Mouse (Mus musculus) heart, postnatal 10 days (tissue): Measurements from ENCODE around the gene Ptpn22. TPM values are rescaled to one million over a fixed set of nuclear protein-coding genes. Genes with fewer than 3 reads are reported as not detected.
"Not testable (repeated sequence)": the region's sequence is repeated elsewhere in the genome, so short reads cannot be mapped to it uniquely, and the experiment has no call there.

Source experiments
- DNase-seq, 2 experiments: peaks; one replicate each; pipeline ENCODE4 v3.0.0; 2021
- intact Hi-C: fragments of 180-260 bp; cut with DNase I; formaldehyde crosslinking; loops from one replicate; pipeline ENCODE4 v1.15.1; 2025
- total RNA-seq, 2 experiments: library from RNA; stranded (reverse); gene quantifications; 2 replicates each; pipeline ENCODE4 v1.2.3; 2021

Ptpn22 gene
- total RNA-seq, result under 1 TPM; 0.47 to 0.72 TPM

DNA sequence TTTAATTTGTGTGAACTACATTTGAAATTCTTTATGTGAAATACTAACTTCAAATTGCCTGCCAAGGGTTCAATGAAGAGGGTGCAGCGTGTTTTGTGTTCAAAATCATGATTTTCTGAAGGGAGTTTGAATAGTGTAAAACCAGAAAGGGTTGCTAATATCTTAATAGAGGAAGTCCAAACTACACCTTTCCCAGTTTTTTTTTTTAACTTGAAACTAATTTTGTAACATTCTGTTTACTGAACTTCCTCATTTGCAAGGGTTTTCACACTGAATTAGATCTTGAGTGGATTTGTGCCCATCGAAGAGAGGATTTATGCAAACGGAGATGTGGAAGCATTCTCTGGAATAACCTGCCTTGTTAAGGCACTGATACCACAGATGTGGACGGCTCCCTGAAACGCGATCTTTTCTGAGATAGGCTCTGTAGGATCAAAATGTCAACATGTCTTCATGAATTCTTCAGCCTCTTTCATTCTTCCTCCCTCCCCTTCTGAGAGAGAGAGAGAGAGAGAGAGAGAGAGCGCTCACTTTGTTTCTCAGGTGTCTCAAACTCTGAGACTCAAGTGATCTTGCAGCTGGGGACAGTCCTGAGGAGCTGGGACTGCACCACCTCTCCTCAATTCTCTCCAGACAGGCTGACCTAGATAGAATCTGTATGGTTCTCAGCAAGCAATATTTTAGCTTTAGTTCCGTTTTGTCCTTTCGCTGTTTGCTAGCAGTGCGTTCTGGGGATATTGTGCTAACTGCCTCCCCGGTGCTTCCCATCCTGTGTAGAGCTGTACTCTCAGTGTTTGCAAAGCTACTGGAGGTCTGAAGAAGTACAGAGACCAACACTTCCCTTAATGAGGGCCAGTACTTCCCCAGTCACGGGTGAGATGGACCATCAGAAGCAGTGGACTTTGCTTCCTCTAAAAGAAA lies at the start of gene Ptpn22:
Ptpn22 (plus strand) TSS at position 915 of the 921 bp plus-strand sequence.
- intact Hi-C loops, result no loop called here
- DNase-seq, result peak; percentile 13 to 15

DNA sequence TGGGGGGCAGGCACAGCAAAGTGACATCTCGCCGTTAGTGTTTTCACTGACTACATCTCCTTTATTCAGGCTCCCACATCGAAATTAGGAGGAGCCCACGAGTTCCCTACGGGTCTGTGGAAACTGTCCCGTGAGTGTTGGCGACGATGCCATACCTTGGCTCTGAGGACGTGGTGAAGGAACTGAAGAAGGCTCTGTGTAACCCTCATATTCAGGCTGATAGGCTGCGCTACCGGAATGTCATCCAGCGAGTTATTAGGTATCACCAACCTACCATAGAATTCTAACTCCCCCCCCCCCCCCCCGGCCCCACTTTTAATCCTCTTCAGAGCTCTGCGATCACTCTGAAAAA lies 49.8 kb upstream of the Ptpn22 start:
- no peak for DNase-seq
- intact Hi-C loops, result loop anchor here (1.0 to 5.0 kb wide), 3 partner anchors 18 to 71 kb away; partner anchors contain the start of genes Gm10964, Hipk1 and Olfml3

DNA sequence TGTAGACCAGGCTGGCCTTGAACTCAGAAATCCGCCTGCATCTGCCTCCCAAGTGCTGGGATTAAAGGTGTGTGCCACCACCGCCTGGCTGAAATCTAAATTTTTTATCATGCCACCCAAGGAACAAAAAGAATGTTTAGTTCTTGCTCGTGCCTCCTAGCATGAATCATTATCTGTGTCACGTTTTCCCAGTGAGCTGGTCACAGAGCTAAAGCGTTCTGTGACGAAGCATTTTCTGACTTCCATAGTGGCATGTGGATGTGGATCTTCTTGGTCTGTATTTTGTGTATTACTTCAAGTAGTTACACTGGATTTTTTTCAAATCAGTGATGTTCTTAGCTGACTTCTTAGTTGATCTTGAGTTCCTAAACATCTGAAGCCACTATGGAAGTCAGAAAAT lies 48.6 kb upstream of the Ptpn22 start:
- no peak for DNase-seq
- intact Hi-C loops, result loop anchor here (2.0 kb wide), 1 partner anchor 72 kb away; the partner anchor contains the start of genes Gm10964 and Olfml3

DNA sequence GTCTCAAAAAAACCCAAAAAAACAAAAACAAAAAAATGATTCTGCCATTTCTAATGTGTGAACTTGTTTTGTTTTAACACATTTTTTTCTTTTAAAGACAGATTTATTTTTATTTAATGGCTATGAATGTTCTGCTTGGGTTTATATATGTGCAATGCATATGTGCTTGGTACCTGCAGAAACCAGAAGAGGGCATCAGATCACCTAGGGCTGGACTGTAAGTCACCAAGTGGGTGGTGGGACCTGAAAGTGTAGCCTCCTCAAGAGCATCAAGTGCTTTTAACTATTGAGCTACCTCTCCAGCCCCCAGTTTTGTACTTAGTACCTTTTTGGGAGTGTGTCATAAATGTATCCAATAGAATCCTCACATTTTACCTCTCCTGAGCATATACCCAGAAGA lies 32.0 kb upstream of the Ptpn22 start:
- intact Hi-C loops, result no loop called here
- DNase-seq, result no peak

GRCm38 (mm10) chr3:103829036-103829435 lies 30.6 kb upstream of the Ptpn22 start:
- intact Hi-C loops, result no loop called here
- no peak for DNase-seq

DNA sequence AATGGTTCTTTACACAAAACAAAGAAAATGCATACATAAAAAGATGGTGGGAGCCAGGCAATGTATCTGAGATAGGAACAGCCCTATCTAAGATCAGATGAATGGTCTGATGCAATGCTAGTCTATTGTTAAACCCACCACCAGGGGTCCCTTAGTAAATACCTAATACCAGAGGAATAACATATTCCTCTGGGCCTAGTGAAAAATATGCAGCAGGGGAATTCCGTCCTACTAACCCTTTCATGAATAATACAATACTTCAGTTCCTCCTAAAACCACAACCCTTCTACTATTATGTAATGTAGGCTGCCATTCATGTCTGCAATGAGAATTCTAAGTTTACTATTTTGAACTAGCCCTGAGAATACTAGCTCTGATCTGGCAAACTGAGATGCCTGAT lies 28.9 kb upstream of the Ptpn22 start:
- DNase-seq, result not testable (repeated sequence)
- intact Hi-C loops, result loop anchor here (5.0 kb wide), 1 partner anchor 57 kb away; no protein-coding TSS in a partner anchor

DNA sequence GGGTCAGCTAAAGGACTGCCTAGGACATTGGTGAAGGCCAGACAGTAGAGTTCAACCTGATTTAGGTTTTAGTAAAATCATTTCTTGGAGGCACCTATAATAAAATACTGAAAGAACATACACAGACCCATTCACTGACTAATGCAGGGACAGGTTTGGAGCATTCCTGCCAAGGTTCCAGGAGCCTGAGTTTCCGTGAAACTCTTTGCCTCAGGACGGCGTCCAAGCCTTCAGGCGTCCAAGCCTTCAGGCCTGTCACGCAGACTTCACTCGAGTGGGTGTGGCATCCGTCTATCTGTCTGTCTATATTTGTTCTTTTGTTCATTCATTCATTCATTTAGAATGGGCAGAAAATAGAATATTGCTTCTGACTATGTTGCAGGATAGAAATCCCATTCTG lies 28.4 kb upstream of the Ptpn22 start:
- intact Hi-C loops, result loop anchor here (5.0 kb wide), 1 partner anchor 56 kb away; no protein-coding TSS in a partner anchor
- no peak for DNase-seq

DNA sequence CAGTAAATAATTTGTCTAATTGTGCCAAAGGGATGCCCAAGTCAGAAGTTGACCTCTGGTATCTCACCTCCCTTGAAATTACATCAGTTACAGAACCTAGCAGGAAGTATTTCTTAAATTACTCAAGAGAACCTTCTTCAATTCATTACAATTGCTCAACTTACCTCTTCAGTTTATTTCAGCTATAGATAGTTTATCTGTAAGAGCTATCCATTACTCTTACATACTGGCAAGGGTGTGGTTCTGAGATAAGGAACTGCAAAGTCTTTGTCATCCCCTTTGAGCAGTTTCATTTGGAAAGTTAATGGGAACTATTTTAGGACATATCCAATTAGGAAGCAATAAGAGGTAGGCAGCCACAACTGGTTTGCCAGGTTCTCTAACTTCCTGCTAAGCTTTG lies 27.2 kb upstream of the Ptpn22 start, which contains the start of gene Bcl2l15:
Bcl2l15 (plus strand) TSS at position 176 of the 400 bp plus-strand sequence.
- intact Hi-C loops, result loop anchor here (5.0 kb wide), 1 partner anchor 55 kb away; no protein-coding TSS in a partner anchor
- DNase-seq, result no peak

DNA sequence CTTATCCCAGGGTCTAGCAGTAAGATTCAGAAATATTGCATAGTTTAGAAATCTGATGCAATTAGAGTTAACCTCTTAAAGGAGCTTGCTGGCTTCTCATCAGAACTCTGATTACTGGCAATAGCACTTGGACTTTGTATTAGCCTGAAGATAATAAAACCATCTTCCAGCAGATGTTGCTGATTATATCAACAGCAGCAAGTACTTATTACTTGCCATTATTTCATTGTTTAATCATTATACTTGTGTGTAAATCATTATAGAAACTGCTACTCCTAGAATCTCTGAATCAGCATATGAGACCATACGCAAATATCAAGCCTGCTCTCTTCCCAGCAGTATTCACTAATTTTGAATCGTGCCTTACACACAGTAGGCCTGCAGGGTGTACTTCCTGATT lies 25.6 kb upstream of the Ptpn22 start:
- no peak for DNase-seq
- intact Hi-C loops, result loop anchor here (5.0 kb wide), 1 partner anchor 53 kb away; no protein-coding TSS in a partner anchor

GRCm38 (mm10) chr3:103835272-103835950 lies 24.2 kb upstream of the Ptpn22 start:
- intact Hi-C loops, result no loop called here
- no peak for DNase-seq

DNA sequence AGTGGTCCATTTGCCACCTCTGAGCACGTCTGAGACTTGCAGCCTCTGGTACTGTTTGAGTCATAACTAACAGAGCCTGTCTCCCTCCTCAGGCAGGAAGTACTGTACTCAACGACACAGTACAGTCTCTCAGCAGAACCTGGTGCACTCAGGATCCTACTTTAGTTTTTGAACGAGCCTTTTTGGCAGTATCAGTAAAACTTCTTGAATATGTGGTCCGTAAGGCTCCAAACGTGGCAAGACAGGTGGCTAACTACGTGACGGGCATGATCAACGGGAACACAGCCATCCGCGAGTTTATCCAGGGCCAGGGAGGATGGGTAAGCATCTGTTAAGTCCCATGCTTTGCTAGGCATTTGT lies 23.7 kb upstream of the Ptpn22 start:
- intact Hi-C loops, result no loop called here
- DNase-seq, result no peak

- intact Hi-C loops, result no loop called here
- DNase-seq, result no peak
These were observed 23.1 kb upstream of the Ptpn22 start for GRCm38 (mm10) chr3:103836453-103836852.

GRCm38 (mm10) chr3:103839711-103840110 lies 19.9 kb upstream of the Ptpn22 start:
- DNase-seq, result no peak
- intact Hi-C loops, result no loop called here

DNA sequence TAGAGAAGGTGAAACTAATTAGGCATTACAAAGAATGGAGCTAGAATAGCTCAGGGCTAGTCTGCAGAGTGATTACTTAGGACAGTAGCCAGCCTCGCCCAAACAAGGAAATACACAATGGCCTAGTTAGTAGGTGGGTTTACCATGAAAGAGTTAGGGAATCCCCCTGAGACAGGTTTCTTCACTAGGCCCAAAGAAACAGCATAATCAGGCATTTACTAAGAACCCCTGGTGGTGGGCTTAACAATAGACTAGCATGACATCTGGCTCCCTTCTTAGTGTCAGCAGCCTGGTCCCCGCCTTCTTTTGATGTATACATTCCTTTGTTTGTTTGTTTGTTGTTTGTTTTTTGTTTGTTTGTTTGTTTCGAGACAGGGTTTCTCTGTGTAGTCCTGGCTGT lies 19.4 kb upstream of the Ptpn22 start:
- DNase-seq, intact Hi-C loops: not testable (repeated sequence)

DNA sequence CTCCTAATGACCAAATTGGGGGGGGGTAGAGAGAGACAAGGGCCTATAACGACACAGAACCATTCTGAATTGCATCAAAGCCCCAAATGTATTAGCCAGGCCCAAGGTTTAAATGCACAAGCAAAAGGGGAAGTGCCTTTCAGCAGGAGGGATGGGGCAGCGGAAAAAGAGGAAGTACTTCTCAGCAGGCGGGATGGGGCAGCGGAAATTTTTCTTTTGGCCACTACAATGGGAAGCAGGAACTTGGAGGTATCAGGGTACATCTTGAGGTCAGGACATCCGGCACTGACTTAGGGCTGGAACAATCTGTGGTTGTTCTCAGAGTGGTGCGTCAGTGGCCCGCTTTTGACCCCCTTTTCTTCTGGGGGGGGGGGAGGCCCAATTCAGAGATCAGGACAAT lies 18.6 kb upstream of the Ptpn22 start:
- intact Hi-C loops, DNase-seq: not testable (repeated sequence)

DNA sequence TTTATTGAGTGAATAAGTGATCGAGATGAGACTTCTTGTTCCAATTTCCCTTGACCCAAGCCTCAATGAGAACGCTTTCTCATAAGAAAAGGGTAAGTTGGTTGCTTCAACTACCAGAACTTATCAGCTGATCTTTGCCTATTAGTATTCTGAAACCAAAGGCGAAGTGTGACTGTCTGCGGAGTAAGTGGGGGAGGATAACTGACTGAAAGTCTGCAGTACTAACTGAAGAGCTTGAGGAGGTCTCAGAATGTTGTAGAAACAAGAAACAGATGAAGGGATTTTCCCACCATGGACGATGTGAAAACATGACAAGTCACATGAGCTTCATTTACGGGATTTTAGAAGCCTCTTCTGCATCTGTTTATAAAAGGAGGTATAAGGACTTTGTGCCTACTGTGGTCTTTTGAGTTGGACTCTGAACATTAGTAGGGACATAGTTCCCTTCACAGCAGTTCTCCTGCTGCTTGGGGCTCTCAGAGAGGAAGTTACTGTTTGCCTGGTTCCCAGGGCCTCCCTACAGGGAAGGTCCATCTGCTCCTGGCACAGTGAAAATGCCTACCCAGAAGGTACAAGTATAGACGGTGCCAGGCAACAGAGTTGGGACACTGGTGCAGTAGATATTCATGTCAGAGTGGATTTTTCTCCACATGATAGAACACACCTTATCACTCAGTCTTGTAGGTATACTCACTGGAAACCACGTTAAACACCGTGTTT lies 8.8 kb upstream of the Ptpn22 start:
- no peak for DNase-seq
- intact Hi-C loops, result no loop called here

DNA sequence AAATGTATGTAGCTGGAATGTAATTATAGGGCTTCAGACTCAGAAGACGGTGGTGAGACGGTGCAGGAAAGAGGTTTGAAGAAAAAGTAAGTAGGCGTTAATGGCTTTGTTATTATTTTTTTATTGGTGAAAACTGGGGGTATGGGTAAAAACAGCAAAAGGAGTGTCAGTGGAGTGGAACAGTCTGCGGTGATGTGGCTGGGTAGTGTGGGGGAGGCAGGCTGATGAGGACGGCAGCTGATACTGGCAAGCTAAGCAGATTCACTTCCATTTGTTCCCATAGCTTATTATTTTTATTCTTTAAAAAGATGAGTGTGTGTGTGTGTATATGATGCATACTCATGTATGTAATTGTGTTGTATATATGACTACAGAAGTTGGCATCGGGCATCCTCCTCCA lies 8.1 kb upstream of the Ptpn22 start:
- intact Hi-C loops, result no loop called here
- DNase-seq, result no peak

DNA sequence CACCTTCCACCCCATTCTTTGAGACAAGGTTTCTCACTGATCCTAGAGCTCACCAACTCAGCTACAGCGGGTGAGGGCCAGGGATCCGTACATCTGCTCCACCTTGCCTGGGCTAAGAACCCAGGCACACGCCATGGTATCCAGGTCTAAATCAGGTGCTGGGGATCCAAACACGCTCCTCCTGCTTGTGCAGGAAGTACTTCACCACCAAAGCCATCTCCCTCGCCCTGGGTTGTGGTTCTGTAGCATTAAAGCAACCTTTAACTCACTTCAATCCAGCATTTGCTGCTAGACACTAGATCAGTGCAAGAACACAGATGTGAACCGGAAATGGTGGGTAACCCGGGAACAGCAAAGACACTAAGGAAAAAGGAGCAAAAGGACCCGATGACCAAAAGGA lies 7.7 kb upstream of the Ptpn22 start:
- DNase-seq, result no peak
- intact Hi-C loops, result loop anchor here (2.0 kb wide), 1 partner anchor 37 kb away; no protein-coding TSS in a partner anchor

DNA sequence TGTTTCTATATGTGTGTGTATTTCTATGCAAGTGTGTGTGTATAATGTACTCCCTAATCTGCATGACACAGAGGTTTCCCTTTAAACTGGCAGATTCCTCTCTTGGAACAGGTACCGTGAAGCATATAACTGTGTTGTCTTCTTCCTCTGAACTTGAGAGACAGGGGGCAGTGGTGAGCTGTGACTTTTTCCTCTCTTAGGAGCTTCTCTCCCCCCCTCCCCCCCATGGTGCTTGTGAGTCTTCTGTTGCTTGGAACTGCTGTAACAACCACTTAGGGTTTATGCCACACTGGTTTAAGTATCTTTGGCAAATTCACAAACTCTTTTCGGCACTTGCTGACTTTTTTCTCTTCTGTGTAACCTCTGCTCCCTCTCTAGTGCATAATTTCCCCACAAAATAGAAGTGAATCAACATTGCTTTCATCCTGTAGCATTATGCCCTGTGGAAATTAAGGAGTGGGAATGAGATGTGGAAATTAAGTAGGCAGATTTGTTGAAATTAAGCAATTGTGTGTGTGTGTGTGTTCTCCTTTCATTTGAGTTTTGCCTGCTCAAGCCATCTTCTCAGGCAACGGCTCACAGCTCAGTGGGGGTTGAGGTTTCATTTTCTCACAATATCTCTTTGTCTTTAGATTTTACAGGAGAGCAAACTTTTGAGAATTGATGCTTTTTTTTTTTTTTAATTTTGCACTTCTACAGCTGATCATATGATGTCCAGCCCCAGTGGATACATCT lies 6.9 kb upstream of the Ptpn22 start:
- intact Hi-C loops, result loop anchor here (2.0 kb wide), 1 partner anchor 36 kb away; no protein-coding TSS in a partner anchor
- DNase-seq, result peak; percentile 51 to 64

DNA sequence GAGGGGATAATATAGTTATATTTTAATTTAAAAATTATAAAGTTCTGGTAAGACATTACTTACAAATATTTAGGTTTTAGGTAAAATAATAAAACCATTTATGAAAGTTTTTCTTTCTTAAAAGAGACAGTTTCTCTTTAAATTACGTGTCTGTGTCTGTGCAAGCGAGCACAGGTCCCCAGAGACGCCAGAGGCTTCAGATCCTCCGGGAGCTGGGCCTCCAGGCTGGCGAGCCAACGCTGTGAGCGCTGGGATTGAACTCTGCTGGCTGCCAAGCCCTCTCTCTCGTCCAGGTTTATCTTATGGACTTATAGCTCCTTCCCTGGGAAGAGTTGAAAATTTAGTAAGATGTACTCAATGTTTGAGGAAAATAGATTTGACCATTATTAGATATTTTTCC lies 5.8 kb upstream of the Ptpn22 start:
- no peak for DNase-seq
- intact Hi-C loops, result loop anchor here (2.0 kb wide), 1 partner anchor 35 kb away; no protein-coding TSS in a partner anchor
